Mouse (Mus musculus): Measurements from ENCODE around the gene Ecm2.

DNA sequence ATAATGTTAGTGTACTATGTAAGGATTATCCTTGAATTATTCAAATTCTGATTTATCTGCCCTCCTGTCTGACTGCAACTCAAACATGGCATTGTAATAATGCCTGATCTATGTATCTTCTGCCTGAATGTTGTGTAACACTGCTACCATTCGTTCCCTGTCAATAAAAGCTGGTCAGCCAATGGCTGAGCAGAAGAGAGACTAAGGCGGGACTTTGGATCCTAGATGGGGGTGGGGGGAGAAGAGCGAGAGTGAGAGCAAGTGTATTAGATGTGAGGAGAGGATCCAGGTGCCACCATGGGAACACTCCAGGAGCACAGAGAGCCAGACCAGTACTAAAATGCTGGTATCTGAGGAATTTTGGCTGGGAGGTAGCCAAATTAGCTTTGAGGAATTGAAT, 65.8 kb downstream of the Ecm2 start:
- TF ChIP-seq CTCF (IDR thresholded peaks at IDR 0.05; ENCODE audit: low read depth), result no peak
- no peak for TF ChIP-seq EP300 (IDR thresholded peaks at IDR 0.05; ENCODE audit: low read depth)

Measured in liver, postnatal 0 days (tissue).